Mouse (Mus musculus) heart, postnatal 14 days (tissue): Measurements from ENCODE around the gene Tarm1. TPM values are rescaled to one million over a fixed set of nuclear protein-coding genes. Genes with fewer than 3 reads are reported as not detected.
A peak's percentile ranks its signal among the peaks of the same experiment; 100 is the strongest.

Source experiments
- DNase-seq, 2 experiments: peaks; one replicate each; pipeline ENCODE4 v3.0.0; 2021 to 2022
- intact Hi-C: fragments of 180-260 bp; cut with DNase I; formaldehyde crosslinking; loops from one replicate; pipeline ENCODE4 v1.15.1; 2025
- total RNA-seq, 2 experiments: library from RNA; stranded (reverse); gene quantifications; 2 replicates each; pipeline ENCODE4 v1.2.3; 2021

The Tarm1 gene
- total RNA-seq, 2 experiments from 2014 or later = not detected

DNA sequence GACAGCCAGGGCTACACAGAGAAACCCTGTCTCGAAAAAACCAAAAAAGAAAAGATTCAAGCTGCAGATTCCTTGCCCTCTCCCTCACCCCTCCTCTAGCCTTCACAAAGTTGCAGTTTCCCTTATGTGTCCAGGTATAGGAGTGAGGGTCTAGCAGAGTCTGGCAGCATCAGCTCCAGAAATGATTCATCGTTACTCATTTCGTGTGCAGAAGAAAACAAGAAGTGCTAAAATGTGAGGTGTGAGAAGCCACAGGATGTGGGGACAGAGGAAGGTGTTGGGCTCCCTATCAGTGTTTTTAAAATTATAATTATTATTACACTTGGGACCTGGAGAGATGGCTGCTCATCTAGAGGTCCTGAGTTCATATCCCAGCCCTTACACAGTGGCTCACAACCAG lies 57.7 kb downstream of the Tarm1 start:
- intact Hi-C loops = no loop called here
- no peak for DNase-seq

- no peak for DNase-seq
- intact Hi-C loops = no loop called here
These were observed 59.9 kb downstream of the Tarm1 start for GRCm38 (mm10) chr7:3442476-3443062.

DNA sequence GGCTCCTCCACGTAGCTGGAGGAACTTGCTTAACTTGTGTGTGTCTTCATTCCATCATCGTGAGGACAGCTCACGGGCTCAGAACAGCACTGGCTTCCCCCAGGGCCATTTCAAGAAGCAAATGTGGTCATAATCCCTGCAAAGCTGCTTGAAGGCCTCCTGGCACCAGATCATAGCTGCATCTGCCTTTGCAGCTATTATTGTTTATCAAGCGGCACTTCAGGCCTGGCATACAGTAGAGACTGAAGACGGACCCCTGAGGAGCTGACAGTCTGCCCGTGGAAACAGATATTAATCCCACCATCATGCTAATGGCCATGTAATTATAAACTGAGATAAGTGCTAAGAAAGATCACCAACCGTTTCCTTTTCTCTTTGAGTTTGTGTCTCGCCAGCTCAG lies 61.9 kb downstream of the Tarm1 start:
- intact Hi-C loops = no loop called here
- no peak for DNase-seq

- DNase-seq = no peak
- intact Hi-C loops = no loop called here
These were observed 62.4 kb downstream of the Tarm1 start for GRCm38 (mm10) chr7:3439984-3440383.

- intact Hi-C loops = no loop called here
- DNase-seq = peak; percentile 6 to 21
These were observed 64.5 kb downstream of the Tarm1 start for GRCm38 (mm10) chr7:3437941-3438340.

Other genes with a start within 250 kb of the Tarm1 start
- 100 to 1,000 TPM; 196 to 216 TPM for gene Myadm, start 213.5 kb downstream of the Tarm1 start, total RNA-seq
- gene Prkcg, start 213.4 kb downstream of the Tarm1 start, total RNA-seq = 1 to 10 TPM; 3.2 to 3.5 TPM
- 1 to 10 TPM; 5.3 to 5.6 TPM for gene Cacng7, start 169.7 kb downstream of the Tarm1 start, total RNA-seq
- not detected for gene Cacng8, start 111.9 kb downstream of the Tarm1 start, total RNA-seq
- under 1 TPM; 0.72 to 0.95 TPM for gene Cacng6, start 78.4 kb downstream of the Tarm1 start, total RNA-seq
- gene Oscar, start 113.5 kb upstream of the Tarm1 start, total RNA-seq = under 1 TPM; 0.19 to 0.34 TPM
- 1,000 to 10,000 TPM; 1,807 to 1,867 TPM for gene Ndufa3, start 114.7 kb upstream of the Tarm1 start, total RNA-seq
- gene Tfpt, start 127.3 kb upstream of the Tarm1 start, total RNA-seq = 10 to 100 TPM; 15.1 to 16.9 TPM
- gene Prpf31, start 127.4 kb upstream of the Tarm1 start, total RNA-seq = 10 to 100 TPM; 22.5 to 26.5 TPM
- gene Cnot3, start 142.6 kb upstream of the Tarm1 start, total RNA-seq = 10 to 100 TPM; 30.4 to 34.1 TPM
- 1 to 10 TPM; 8.5 to 9.6 TPM for gene Leng1, start 163.2 kb upstream of the Tarm1 start, total RNA-seq
- gene Tmc4, start 174.9 kb upstream of the Tarm1 start, total RNA-seq = 1 to 10 TPM; 1.1 to 2.0 TPM
- 10 to 100 TPM; 68.0 to 85.6 TPM for gene Tsen34, start 190.2 kb upstream of the Tarm1 start, total RNA-seq
- gene Mboat7, start 190.9 kb upstream of the Tarm1 start, total RNA-seq = 10 to 100 TPM; 22.9 to 23.1 TPM
- 100 to 1,000 TPM; 628 to 698 TPM for gene Rps9, start 201.4 kb upstream of the Tarm1 start, total RNA-seq
- 1 to 10 TPM; 1.1 to 1.4 TPM for gene Pirb, start 217.8 kb upstream of the Tarm1 start, total RNA-seq